Mouse (Mus musculus) MEL (cell line): ENCODE data around the gene Dennd4a. TPM values are rescaled to one million over a fixed set of nuclear protein-coding genes. Genes with fewer than 3 reads are reported as not detected.

Source experiments
- DNase-seq: peaks from one replicate; pipeline ENCODE4 v3.0.0; 2011; ENCODE audit warnings: low read depth, low spot score
- H3K27ac ChIP-seq: 2 replicates; pipeline ENCODE4 v1.5.1; 2012; ENCODE audit warnings: low read depth, mild to moderate bottlenecking, control low read depth, low read length, moderate library complexity; ENCODE audit not compliant: control insufficient read depth
- H3K27me3 ChIP-seq, 2 experiments: fragments of 150-350 bp in 1 of 2; sonication (generic) in 1 of 2; 2 replicates each; pipeline ENCODE4 v1.6.1; 2012; ENCODE audit warnings: low read length in 2 of 2, mild to moderate bottlenecking in 2 of 2, improper control_type of control experiment in 1 of 2, moderate library complexity in 1 of 2; ENCODE audit not compliant: insufficient read depth in 2 of 2, control insufficient read depth in 1 of 2
- H3K36me3 ChIP-seq, 2 experiments: 2 replicates each; pipeline ENCODE4 v1.6.1; 2012 to 2014; ENCODE audit warnings: low read length in 2 of 2, improper control_type of control experiment in 1 of 2, inconsistent platforms in 1 of 2, mild to moderate bottlenecking in 1 of 2; ENCODE audit not compliant: insufficient read depth in 2 of 2, control insufficient read depth in 1 of 2
- H3K4me1 ChIP-seq, 2 experiments: fragments of 150-350 bp in 1 of 2; sonication (generic) in 1 of 2; 2 replicates each; pipeline ENCODE4 v1.6.1; 2012; ENCODE audit warnings: low read length in 2 of 2, improper control_type of control experiment in 1 of 2, mild to moderate bottlenecking in 1 of 2; ENCODE audit not compliant: insufficient read depth in 2 of 2, control insufficient read depth in 1 of 2
- H3K4me3 ChIP-seq, 2 experiments: fragments of 150-350 bp in 1 of 2; sonication (generic) in 1 of 2; 2 replicates each; pipeline ENCODE4 v1.5.1; 2012; ENCODE audit warnings: low read depth in 2 of 2, low read length in 2 of 2, mild to moderate bottlenecking in 2 of 2, moderate library complexity in 2 of 2, control low read depth in 1 of 2, improper control_type of control experiment in 1 of 2; ENCODE audit not compliant: control insufficient read depth in 1 of 2, insufficient read depth in 1 of 2
- H3K79me2 ChIP-seq: 2 replicates; pipeline ENCODE4 v1.6.1; 2012; ENCODE audit warnings: mild to moderate bottlenecking, low read length, moderate library complexity; ENCODE audit not compliant: control insufficient read depth, poor library complexity, insufficient read depth
- H3K9ac ChIP-seq: 2 replicates; pipeline ENCODE4 v1.6.1; 2012; ENCODE audit warnings: low read depth, mild to moderate bottlenecking, control low read depth, low read length, moderate library complexity; ENCODE audit not compliant: control insufficient read depth, poor library complexity, severe bottlenecking
- H3K9me3 ChIP-seq: fragments of 150-350 bp; sonication (generic); replicated peaks from 2 replicates; pipeline ENCODE4 v1.6.1; 2012; ENCODE audit warnings: mild to moderate bottlenecking, low read length, improper control_type of control experiment, moderate library complexity; ENCODE audit not compliant: insufficient read depth
- BHLHE40 ChIP-seq: IDR thresholded peaks from 2 replicates; pipeline ENCODE4 v1.6.1; 2012; ENCODE audit warnings: low read depth, mild to moderate bottlenecking, inconsistent platforms, low read length, improper control_type of control experiment, borderline replicate concordance
- CHD1 ChIP-seq: IDR thresholded peaks from 2 replicates; pipeline ENCODE4 v1.6.1; 2012; ENCODE audit warnings: low read depth, mild to moderate bottlenecking, inconsistent platforms, low read length, improper control_type of control experiment
- CHD2 ChIP-seq: IDR thresholded peaks from 2 replicates; pipeline ENCODE4 v1.6.1; 2011; ENCODE audit warnings: low read length, improper control_type of control experiment
- CTCF ChIP-seq, 3 experiments: IDR thresholded peaks in 2 of 3; conservative IDR thresholded peaks in 1 of 3; 2 replicates each; pipeline ENCODE4 v1.5.1; 2011 to 2012; ENCODE audit warnings: low read length in 3 of 3, low read depth in 2 of 3, mild to moderate bottlenecking in 2 of 3, improper control_type of control experiment in 1 of 3, inconsistent platforms in 1 of 3, mixed read lengths in 1 of 3, moderate library complexity in 1 of 3; ENCODE audit not compliant: control insufficient read depth in 1 of 3, insufficient read depth in 1 of 3, poor library complexity in 1 of 3, severe bottlenecking in 1 of 3
- ELF1 ChIP-seq: IDR thresholded peaks from 2 replicates; pipeline ENCODE4 v1.6.1; 2014; ENCODE audit warnings: low read depth, mild to moderate bottlenecking, inconsistent platforms, low read length, improper control_type of control experiment, moderate library complexity
- EP300 ChIP-seq, 2 experiments: IDR thresholded peaks; 2 replicates each; pipeline ENCODE4 v1.6.1; 2011; ENCODE audit warnings: improper control_type of control experiment in 2 of 2, low read length in 2 of 2, low read depth in 1 of 2, mild to moderate bottlenecking in 1 of 2
- ETS1 ChIP-seq: IDR thresholded peaks from 2 replicates; pipeline ENCODE4 v1.6.1; 2012; ENCODE audit warnings: low read depth, mild to moderate bottlenecking, inconsistent platforms, low read length, improper control_type of control experiment, moderate library complexity
- GABPA ChIP-seq: IDR thresholded peaks from 2 replicates; pipeline ENCODE4 v1.6.1; 2012; ENCODE audit warnings: low read depth, mild to moderate bottlenecking, inconsistent platforms, low read length, improper control_type of control experiment, moderate library complexity
- HCFC1 ChIP-seq: IDR thresholded peaks from 2 replicates; pipeline ENCODE4 v1.6.1; 2012; ENCODE audit warnings: low read depth, mild to moderate bottlenecking, inconsistent platforms, low read length, improper control_type of control experiment, moderate library complexity
- JUND ChIP-seq: IDR thresholded peaks from 2 replicates; pipeline ENCODE4 v1.6.1; 2011; ENCODE audit warnings: low read depth, mild to moderate bottlenecking, improper control_type of control experiment, low read length
- KAT2A ChIP-seq: conservative IDR thresholded peaks from 2 replicates; pipeline ENCODE4 v1.6.1; 2012; ENCODE audit warnings: low read depth, low read length, improper control_type of control experiment, inconsistent platforms
- MAFK ChIP-seq: IDR thresholded peaks from 2 replicates; pipeline ENCODE4 v1.6.1; 2011; ENCODE audit warnings: low read depth, mild to moderate bottlenecking, low read length, improper control_type of control experiment, borderline replicate concordance
- MAX ChIP-seq: IDR thresholded peaks from 2 replicates; pipeline ENCODE4 v1.6.1; 2011; ENCODE audit warnings: low read length, improper control_type of control experiment
- MAZ ChIP-seq: IDR thresholded peaks from 2 replicates; pipeline ENCODE4 v1.6.1; 2012; ENCODE audit warnings: low read depth, mild to moderate bottlenecking, inconsistent platforms, low read length, improper control_type of control experiment
- MEF2A ChIP-seq: IDR thresholded peaks from 2 replicates; pipeline ENCODE4 v1.6.1; 2014; ENCODE audit warnings: low read depth, mild to moderate bottlenecking, inconsistent platforms, low read length, improper control_type of control experiment; ENCODE audit not compliant: poor library complexity, insufficient replicate concordance, severe bottlenecking; ENCODE audit errors: extremely low read depth
- MXI1 ChIP-seq: IDR thresholded peaks from 2 replicates; pipeline ENCODE4 v1.6.1; 2011; ENCODE audit warnings: mild to moderate bottlenecking, low read depth, low read length, improper control_type of control experiment
- MYB ChIP-seq: IDR thresholded peaks from 2 replicates; pipeline ENCODE4 v1.6.1; 2011; ENCODE audit warnings: mild to moderate bottlenecking, low read depth, low read length, improper control_type of control experiment
- MYC ChIP-seq: IDR thresholded peaks from 2 replicates; pipeline ENCODE4 v1.6.1; 2011; ENCODE audit warnings: low read depth, mild to moderate bottlenecking, low read length, improper control_type of control experiment, moderate library complexity
- NRF1 ChIP-seq: IDR thresholded peaks from 2 replicates; pipeline ENCODE4 v1.6.1; 2014; ENCODE audit warnings: low read depth, mild to moderate bottlenecking, inconsistent platforms, low read length, improper control_type of control experiment, moderate library complexity; ENCODE audit not compliant: poor library complexity, insufficient read depth, severe bottlenecking
- POLR2A ChIP-seq, 2 experiments: IDR thresholded peaks; 2 replicates each; pipeline ENCODE4 v1.6.1; 2011 to 2012; ENCODE audit warnings: low read length in 2 of 2, mild to moderate bottlenecking in 2 of 2, control low read depth in 1 of 2, improper control_type of control experiment in 1 of 2, low read depth in 1 of 2, moderate library complexity in 1 of 2; ENCODE audit not compliant: control insufficient read depth in 1 of 2, insufficient read depth in 1 of 2, poor library complexity in 1 of 2
- POLR2AphosphoS2 ChIP-seq: IDR thresholded peaks from 2 replicates; pipeline ENCODE4 v1.6.1; 2011; ENCODE audit warnings: low read length, improper control_type of control experiment
- POLR2AphosphoS5 ChIP-seq: IDR thresholded peaks from 2 replicates; pipeline ENCODE4 v1.6.1; 2012; ENCODE audit warnings: low read depth, borderline replicate concordance, mild to moderate bottlenecking, inconsistent platforms, low read length, moderate library complexity, mixed read lengths
- RCOR1 ChIP-seq: IDR thresholded peaks from 2 replicates; pipeline ENCODE4 v1.6.1; 2012; ENCODE audit warnings: low read depth, mild to moderate bottlenecking, inconsistent platforms, low read length, improper control_type of control experiment
- TAL1 ChIP-seq: IDR thresholded peaks from 2 replicates; pipeline ENCODE4 v1.6.1; 2012; ENCODE audit warnings: mild to moderate bottlenecking, inconsistent platforms, low read length, moderate library complexity, mixed read lengths
- ZKSCAN1 ChIP-seq: IDR thresholded peaks from 2 replicates; pipeline ENCODE4 v1.6.1; 2012; ENCODE audit warnings: low read depth, mild to moderate bottlenecking, inconsistent platforms, low read length, improper control_type of control experiment, moderate library complexity
- ZNF384 ChIP-seq: IDR thresholded peaks from 2 replicates; pipeline ENCODE4 v1.6.1; 2012; ENCODE audit warnings: low read depth, mild to moderate bottlenecking, inconsistent platforms, low read length, improper control_type of control experiment
- polyA plus RNA-seq, 2 experiments: library from polyadenylated mRNA; stranded (reverse) in 1 of 2; unstranded in 1 of 2; fragments of >175 nt in 1 of 2; fragments of >200 nt in 1 of 2; gene quantifications; 2 replicates each; pipeline versions ENCODE4 v1.2.1 to v1.2.4; 2012; ENCODE audit warnings: low replicate concordance in 2 of 2, low read depth in 1 of 2; ENCODE audit not compliant: insufficient read length in 2 of 2, insufficient read depth in 1 of 2, missing spikeins in 1 of 2
- total RNA-seq: library from RNA; depleted of rRNA; stranded (reverse); fragments of 300-350 nt; gene quantifications from 2 replicates; pipeline ENCODE4 v1.2.3, GENCODE M21; 2012

Dennd4a gene
- total and polyA plus RNA-seq, 3 experiments: 7.7 to 74.8 (median 24.9) TPM

DNA sequence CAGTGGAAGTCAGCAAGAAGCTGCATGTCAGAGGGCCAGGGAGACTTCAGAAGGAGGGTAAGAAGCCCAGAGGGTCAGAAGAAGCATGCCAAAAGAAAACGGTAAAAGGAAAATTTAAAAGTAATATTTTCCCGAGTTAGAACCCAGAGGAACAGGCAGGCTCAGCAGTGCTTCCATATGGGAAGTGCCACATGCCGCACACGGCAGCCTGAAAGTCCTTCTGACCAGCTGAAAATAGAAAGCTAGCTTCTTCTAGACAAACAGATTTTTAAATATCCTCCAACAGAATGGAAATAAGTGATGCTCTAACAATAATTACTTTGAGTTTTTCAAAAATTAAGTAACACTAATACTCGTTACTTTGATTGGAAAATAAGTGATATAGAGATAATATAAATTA is 74.9 kb downstream of the Dennd4a start:
- no peak for DNase-seq
- H3K36me3 ChIP-seq: peaks cover 0 to 32% of the 10 kb centered on the region in 2 experiments; a peak in 2 of 4 replicates
- TF ChIP-seq POLR2A (IDR thresholded peaks at IDR 0.05; ENCODE audit: control insufficient read depth in 1 of 2, insufficient read depth in 1 of 2, low read depth in 1 of 2, low read length in 2 of 2, poor library complexity in 1 of 2) (no peak), CHD1 (no peak), ZNF384 (no peak), MAFK (no peak), POLR2AphosphoS5 (no peak), NRF1 (no peak), EP300 (IDR thresholded peaks at IDR 0.05; ENCODE audit: low read depth in 1 of 2, low read length in 2 of 2) (no peak), MXI1 (no peak), RCOR1 (no peak)
- TF ChIP-seq, all 39 proteins: peak for 0
- Histone ChIP-seq H3K27ac (no peak overlapping the region), H3K9ac (no peak overlapping the region), H3K27me3 (no peaks in the 10 kb centered on the region), H3K4me1 (no peaks in the 10 kb centered on the region; a peak in 1 of 4 replicates), H3K9me3 (no peaks in the 10 kb centered on the region), H3K4me3 (no peak overlapping the region), H3K79me2 (no peaks in the 10 kb centered on the region)

DNA sequence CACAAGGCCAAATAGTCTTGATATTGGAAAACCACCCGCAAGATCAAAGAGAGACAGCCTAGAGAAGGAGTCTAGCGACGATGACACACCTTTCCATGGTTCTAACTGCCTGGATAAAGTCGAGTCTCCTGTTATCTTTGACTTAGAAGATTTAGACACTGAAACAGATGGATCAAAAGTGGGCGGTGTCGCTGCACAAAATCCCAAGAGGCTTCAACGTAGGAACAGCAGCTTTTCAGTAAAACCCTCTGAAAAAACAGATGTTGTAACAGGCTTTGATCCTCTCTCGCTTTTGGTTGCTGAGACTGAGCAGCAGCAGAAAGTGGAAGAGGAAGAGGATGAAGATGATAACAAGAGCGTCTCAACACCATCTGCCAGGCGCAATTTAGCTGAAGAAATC is 85.5 kb downstream of the Dennd4a start:
- H3K36me3 ChIP-seq: peaks cover 0 to 30% of the 10 kb centered on the region in 2 experiments; a peak in 2 of 4 replicates
- H3K79me2 ChIP-seq: no peaks in the 10 kb centered on the region

DNA sequence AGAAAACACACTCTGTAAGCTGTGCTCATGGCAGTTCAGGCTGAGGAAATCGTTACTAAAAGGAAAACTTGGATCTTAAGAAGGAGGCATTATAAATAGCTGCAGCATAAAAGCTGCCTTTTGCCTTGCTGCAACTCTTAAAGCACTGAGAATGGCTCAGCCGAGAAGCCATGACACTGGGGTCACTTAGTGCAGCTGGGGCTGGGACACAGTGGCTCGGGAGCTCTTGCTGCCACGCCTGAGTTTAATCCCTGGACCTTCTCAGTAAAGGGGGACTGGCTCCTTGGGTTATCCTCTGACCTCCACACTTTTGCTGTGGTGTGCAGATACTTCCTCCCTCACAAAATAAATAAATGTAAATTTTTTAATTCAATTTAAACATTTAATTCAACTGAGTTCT is 91.7 kb downstream of the Dennd4a start:
- Histone ChIP-seq H3K27ac (no peak overlapping the region), H3K4me1 (peaks cover 2 to 6% of the 10 kb centered on the region in 2 experiments; a peak in 3 of 4 replicates), H3K27me3 (no peaks in the 10 kb centered on the region), H3K9ac (no peak overlapping the region), H3K4me3 (no peak overlapping the region), H3K9me3 (no peaks in the 10 kb centered on the region), H3K36me3 (peaks cover 5 to 13% of the 10 kb centered on the region in 2 experiments), H3K79me2 (no peaks in the 10 kb centered on the region)
- no peak for TF ChIP-seq EP300 (IDR thresholded peaks at IDR 0.05; ENCODE audit: low read depth in 1 of 2, low read length in 2 of 2)
- TF ChIP-seq ZKSCAN1: no peak
- no peak for TF ChIP-seq CHD2
- no peak for TF ChIP-seq GABPA
- no peak for TF ChIP-seq MYC
- no peak for TF ChIP-seq BHLHE40
- no peak for TF ChIP-seq CHD1
- no peak for TF ChIP-seq MEF2A
- no peak for TF ChIP-seq KAT2A
- no peak for TF ChIP-seq ELF1
- TF ChIP-seq NRF1: no peak
- TF ChIP-seq JUND: no peak
- TF ChIP-seq MYB: no peak
- no peak for TF ChIP-seq MAX
- TF ChIP-seq MXI1: no peak
- DNase-seq: no peak

More for the DNA sequence above, 85.5 kb downstream of the Dennd4a start:
- no peak for TF ChIP-seq TAL1
- TF ChIP-seq MAZ: no peak
- TF ChIP-seq KAT2A: no peak
- no peak for TF ChIP-seq CTCF (IDR thresholded peaks at IDR 0.05 in 2 of 3, conservative IDR thresholded peaks at IDR 0.05 in 1 of 3; ENCODE audit: control insufficient read depth in 1 of 3, insufficient read depth in 1 of 3, low read depth in 2 of 3, low read length in 3 of 3, poor library complexity in 1 of 3, severe bottlenecking in 1 of 3)
- TF ChIP-seq ETS1: no peak
- no peak for TF ChIP-seq POLR2AphosphoS2
- TF ChIP-seq HCFC1: no peak
- H3K4me3 ChIP-seq: no peak overlapping the region
- H3K4me1 ChIP-seq: no peaks in the 10 kb centered on the region
- DNase-seq: no peak
- H3K27ac ChIP-seq: no peak overlapping the region
- H3K9ac ChIP-seq: no peak overlapping the region
- H3K27me3 ChIP-seq: no peaks in the 10 kb centered on the region
- no peaks in the 10 kb centered on the region for H3K9me3 ChIP-seq
